Mouse (Mus musculus) monocyte, adult 59 days (primary cell): ENCODE results near the gene Cast. TPM values are rescaled to one million over a fixed set of nuclear protein-coding genes. Genes with fewer than 3 reads are reported as not detected.

Source experiments
- total RNA-seq, 2 experiments: library from RNA; stranded (reverse); gene quantifications; one replicate each; pipeline ENCODE4 v1.2.4; 2023

Cast gene
- total RNA-seq, result 100 to 1,000 TPM; 175 to 195 TPM

GRCm38 (mm10) chr13:74808152-74808929 lies at the start of gene Cast:
Cast (minus strand) TSS chr13:74808810.

Other genes with a start within 250 kb of the Cast start
- 10 to 100 TPM; 76.5 to 92.4 TPM for gene Erap1, start 169.2 kb downstream of the Cast start, total RNA-seq